Mouse (Mus musculus) cerebellum, adult 9-10 months (tissue): ENCODE data around the gene Npr1.

Source experiments
- DNase-seq: peaks from one replicate; pipeline ENCODE4 v3.0.0; 2022

The Npr1 gene

GRCm38 (mm10) chr3:90433381-90434020 is 32.2 kb downstream of the Npr1 start, which contains the start of gene Ints3:
Gene Ints3 (minus strand): TSS chr3:90433622.
- DNase-seq = peak; percentile 100

- DNase-seq = peak; percentile 69
Observed at GRCm38 (mm10) chr3:90432811-90433219, 32.9 kb downstream of the Npr1 start.

DNA sequence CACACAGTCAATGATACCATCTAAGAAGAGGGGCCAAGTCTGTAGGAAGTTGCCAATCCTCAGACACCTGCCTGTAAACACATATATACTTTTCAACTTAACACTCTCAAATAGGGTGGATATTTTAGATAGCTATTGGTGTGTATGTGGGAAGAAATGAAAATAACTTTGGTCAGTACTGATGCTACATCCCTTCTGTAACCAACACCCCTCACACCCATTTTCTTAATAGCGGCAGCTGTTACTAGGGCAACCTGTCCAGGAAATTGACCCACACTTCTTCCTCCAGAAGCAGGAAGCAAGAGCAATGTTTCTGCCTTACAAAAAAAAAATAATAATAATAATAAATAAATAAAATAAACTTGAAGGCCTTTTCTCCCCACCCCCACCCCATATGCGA is 33.3 kb downstream of the Npr1 start:
- peak; percentile 32 for DNase-seq

DNA sequence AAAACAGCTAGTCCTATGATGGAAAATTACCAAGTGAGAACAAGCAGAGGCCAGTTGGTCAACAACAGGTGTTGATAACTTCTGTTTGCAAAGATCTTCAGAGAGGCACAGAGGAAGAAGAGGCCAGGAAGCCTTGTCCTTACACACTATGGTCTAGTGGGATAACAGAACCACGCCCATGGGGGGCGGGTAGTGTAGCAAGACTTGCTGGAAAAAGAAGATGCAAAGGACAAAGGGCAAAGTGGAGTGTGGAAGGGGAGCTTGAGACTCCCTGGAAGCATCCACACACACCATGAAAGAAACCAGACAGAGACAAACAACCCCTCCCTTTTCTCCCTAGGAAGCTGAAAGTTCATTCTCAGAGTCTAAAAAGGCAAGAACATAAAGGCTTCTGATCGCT is 36.1 kb downstream of the Npr1 start:
- no peak for DNase-seq

DNA sequence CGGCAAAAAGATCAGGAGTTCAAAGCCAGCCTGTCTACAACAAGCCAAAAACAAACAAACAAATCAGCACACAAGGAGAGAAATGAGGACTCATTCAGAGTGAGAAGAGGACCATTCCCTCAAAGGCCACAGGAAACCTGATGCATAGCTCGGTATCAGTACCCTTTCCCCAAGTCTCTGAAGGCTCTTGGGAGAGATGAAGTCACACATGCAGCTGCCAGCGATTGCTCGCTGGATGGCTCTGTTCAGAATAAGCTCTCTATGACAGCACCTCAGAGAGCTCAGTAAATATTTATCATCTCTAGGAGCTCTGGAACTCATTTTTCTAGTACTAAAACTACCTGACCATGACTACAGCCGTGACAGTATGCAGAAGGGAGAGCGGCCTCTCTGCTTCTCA is 37.5 kb downstream of the Npr1 start:
- DNase-seq = no peak

DNA sequence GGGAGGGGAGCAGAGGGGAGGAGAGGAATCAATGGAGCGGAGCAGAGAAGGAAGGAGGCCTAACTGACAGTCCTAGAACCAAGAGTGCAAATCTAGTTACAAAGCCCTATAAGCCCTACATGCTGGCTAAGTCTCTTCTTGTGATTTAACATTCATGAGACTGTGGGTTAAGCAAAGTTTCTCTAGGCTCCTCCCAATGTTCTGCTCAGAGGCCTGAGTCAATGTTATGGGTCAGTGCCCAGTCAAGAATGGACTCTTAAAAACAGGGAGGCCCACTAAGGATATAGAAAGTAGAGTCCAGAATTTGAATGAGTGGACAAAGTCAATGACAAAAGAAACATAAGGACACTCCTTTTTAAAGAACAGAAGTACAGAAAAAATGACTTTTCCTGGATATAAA is 38.1 kb downstream of the Npr1 start:
- DNase-seq = no peak

GRCm38 (mm10) chr3:90425499-90425898 is 40.2 kb downstream of the Npr1 start:
- DNase-seq = no peak

GRCm38 (mm10) chr3:90423549-90423948 is 42.1 kb downstream of the Npr1 start:
- DNase-seq = no peak

DNA sequence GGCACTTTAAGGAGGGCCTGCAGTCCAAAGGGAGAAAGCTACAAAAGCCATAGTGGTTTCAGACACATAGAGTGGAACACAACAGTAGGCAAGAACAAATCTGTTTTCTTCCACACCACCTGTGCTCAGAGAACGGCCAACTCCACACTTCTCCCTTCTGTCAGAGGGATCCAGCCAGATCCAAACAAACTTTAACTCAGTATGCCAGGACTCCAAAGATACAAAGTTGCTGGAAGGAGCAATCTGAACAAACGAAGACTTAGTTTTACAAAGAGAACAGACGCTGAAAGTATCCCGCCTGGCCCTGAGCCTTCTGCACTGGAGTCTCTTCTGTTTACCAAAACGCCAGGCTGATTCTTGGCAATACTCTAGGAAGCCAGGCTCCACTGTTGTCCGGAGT is 45.0 kb downstream of the Npr1 start:
- no peak for DNase-seq

- DNase-seq = no peak
Observed at GRCm38 (mm10) chr3:90413011-90413396, 52.7 kb downstream of the Npr1 start.

GRCm38 (mm10) chr3:90412312-90413010 is 53.2 kb downstream of the Npr1 start:
- peak; percentile 69 for DNase-seq

DNA sequence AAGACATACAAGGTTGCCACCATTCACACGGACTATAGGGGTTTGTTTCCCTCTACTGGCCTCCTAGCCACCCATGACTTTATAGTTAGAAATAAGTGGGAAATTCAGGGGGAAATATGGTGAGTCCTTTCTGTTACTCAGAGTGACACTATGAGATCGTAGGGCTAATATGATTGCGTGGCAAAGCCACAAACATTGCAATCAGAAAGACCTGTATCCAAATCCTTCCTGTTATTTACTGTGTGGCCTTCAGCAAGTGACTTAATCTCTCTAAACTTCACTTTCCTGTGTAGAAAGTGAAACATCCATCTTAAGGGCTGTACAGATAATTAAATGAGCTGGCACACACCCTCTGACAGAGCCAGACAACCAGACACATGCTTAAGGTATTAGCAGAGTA is 56.9 kb downstream of the Npr1 start:
- DNase-seq = no peak

DNA sequence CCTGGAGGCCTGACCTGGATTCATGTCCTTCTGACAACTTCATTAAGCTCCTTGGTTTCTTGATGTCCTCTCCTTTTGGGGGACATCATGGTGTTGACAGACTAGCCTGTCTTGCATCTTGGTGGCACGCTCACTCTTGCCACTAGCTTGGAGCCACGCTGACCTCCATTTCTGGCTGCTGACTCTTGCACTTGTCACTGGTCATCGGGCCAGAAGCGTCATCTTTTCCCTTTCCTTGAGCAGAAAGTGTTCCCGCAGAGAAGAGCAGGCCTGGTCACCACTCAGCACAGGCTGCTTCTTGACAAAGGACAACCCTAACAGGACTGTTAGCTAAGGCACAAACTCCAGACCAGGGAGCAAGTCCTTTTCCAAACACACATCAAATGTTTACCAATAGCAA is 59.3 kb downstream of the Npr1 start:
- DNase-seq = no peak

GRCm38 (mm10) chr3:90404609-90405008 is 61.1 kb downstream of the Npr1 start:
- DNase-seq = no peak

GRCm38 (mm10) chr3:90404121-90404520 is 61.5 kb downstream of the Npr1 start:
- no peak for DNase-seq

DNA sequence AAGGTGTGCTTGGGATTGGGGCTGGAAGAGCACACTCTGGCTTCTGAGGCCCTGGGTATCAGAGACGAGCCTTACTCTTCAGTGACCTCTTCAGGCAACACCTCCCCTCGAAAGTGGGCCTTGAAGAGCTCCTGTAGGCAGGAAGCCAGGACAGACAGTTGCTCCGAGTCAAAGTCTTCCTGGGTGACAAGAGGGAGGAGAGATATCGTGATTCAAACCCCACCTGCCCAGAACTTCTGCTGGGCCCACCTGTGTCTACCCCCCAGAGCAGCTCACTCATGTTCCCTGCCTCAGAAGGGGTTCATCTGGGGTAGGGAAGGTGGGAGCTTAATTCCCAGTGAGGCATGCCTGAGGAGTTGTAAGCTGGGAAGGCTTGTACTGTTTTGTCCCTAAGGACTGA is 64.7 kb downstream of the Npr1 start:
- no peak for DNase-seq
